Mouse (Mus musculus) c-Kit-positive CD71-negative TER-119-negative erythroid progenitor cells, embryonic 14.5 days (primary cell): Measurements from ENCODE around the gene Gpn3.

Source experiments
- DNase-seq: peaks from one replicate; pipeline ENCODE4 v3.0.0-alpha.2; 2013; ENCODE audit warnings: low read depth

Gene Gpn3

DNA sequence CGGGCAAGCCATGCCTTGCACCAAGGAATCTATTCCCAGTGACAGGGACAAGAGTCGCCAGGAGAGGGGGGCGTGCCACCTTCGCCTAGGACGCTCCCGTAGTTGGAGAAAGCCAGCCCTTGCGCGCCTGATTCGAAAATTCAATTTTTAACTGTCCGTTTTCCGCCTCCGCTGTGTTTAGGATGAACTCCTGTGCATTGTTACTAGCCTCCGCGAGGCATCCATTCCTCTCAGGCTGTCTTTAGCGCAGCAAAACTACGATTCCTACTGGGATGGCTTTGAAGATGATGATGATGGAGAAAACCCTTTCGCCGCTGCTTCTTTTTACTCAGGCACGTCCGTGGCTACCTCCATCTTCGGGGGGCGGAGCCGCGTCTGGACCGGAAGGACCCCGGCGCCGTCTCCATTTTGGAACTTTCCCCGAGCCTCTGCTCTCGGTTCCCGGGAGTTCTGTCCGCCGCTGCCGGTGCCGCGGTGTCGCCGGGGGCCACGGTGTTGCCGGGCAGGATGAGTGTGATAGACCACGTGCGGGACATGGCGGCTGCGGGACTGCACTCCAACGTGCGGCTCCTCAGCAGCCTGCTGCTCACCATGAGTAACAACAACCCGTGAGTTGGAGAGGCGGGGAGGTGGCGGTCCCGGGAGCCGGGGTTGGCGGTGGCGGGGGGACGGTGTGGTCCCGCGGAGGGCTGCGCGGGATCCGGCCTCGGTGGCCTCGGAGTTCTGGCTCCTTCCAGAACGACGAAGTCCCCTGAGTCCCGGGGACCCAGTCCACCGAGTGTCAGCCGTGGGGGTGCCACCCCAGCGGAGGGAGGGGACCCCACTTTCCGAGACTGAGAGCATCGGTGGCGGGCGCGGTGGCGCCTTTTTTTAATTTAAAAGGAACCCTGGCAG is 50.6 kb downstream of the Gpn3 start:
- peak; percentile 82 for DNase-seq

DNA sequence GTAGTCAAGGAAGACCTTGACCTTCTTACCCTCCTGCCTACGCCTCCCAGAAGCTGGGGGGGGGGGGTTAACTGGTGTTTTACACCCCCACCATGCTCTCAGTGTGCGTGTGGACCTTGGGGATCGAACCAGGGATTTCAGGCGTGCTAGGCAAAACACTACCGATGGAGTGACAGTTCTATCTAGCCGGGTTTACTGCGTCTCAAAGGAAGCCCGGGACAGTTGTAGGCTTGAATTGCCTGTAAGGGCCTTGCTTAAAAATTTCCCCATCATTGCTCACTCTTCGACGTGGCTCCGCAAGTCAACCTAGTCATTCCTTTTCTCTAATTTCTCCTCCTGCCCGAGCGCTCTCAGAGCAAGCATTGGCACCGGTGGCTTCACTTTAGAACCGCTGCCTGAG is 51.4 kb downstream of the Gpn3 start:
- DNase-seq: no peak

DNA sequence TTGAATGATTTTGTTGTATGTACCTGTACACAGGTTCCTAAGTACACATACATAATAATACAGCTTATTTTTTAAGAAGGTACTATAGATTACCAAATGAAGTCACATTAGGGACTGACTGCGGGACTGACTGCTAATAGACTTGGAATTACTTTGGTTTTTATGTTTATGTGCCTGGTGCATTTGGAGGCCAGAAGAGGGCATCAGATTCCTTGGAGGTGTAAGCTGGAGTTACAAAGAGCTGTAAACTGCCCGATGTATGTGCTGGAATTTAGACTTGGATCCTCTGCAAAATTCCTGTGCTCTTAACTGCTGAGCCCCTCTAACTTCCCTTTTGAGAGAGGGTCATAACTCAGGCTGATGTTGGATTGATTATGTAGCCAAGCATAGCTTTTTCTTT is 53.9 kb downstream of the Gpn3 start:
- DNase-seq: no peak

DNA sequence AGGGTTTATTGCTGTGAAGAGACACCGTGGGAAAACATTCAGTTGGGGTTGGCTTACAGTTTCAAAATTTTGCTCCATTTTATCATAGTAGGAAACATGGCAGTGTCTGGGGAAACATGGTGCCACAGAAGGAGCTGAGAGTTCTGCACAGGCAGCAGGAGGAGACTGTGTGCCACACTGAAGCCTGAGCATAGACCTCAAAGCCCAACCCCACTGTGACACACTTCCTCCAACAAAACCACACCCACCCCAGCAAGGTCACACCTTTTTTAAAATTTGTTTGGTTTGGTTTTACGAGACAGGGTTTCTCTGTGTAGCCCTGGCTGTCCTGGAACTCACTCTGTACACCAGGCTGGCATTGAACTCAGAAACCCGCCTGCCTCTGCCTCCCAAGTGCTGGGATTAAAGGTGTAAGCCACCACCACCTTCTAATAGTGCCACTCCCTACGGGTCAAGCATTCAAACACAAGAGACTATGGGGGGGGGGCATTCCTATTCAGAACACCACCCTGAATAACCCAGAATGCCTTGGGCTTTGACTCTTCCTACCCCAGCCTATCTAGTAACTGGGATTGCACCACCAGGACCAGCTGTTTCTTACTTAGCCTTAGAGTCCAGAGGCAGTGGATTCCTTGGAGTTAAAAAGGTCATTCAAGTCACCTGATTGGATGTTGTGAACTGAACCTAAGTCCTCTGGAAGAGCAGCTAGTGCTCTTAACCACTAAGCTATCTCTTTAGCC is 58.5 kb downstream of the Gpn3 start:
- no peak for DNase-seq

DNA sequence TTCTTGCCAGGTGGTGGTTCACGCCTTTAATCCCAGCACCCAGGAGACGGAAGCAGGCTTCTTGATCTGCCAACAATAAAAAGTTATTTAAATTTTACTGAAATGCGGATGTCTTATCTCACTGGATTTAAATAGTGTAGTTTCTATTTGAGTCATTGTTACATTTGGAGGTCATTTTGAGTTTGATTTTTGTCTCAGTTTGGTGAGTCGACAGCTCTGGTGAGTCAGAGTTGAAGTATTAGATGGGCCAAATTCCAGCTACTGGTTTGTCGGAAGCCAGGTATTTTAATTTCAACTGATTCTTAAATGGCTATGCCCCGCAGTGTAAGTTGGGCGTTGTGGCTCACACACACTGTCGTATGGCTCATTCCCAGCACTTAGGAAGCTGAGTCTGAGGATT is 59.5 kb downstream of the Gpn3 start:
- no peak for DNase-seq
